Mouse (Mus musculus): ENCODE measurements around the gene Ccdc167. TPM values are rescaled to one million over a fixed set of nuclear protein-coding genes. Genes with fewer than 3 reads are reported as not detected.
"Not testable (repeated sequence)": the region's sequence is repeated elsewhere in the genome, so short reads cannot be mapped to it uniquely, and the experiment has no call there.

Ccdc167 gene
- total RNA-seq, 4 experiments from 2014 or later: 12.4 to 14.9 (median 14.1) TPM

GRCm38 (mm10) chr17:29719628-29720575 lies 3.1 kb upstream of the Ccdc167 start:
- no peak for DNase-seq (ENCODE audit: low spot score)

GRCm38 (mm10) chr17:29718660-29719059 lies 1.8 kb upstream of the Ccdc167 start:
- DNase-seq (ENCODE audit: low spot score): no peak

DNA sequence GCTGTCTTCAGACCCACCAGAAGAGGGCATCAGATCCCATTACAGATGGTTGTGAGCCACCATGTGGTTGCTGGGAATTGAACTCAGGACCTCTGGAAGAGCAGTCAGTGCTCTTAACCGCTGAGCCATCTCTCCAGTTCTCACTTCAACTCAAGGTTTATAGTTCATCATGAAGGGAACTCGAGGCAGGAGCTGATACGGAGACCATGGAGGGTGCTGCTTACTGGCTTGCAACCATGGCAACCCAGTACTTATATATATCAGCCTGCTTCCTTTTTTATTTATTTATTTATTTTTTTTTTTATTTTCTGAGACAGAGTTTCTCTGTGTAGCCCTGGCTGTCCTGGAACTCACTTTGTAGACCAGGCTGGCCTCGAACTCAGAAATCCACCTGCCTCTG lies 3.1 kb downstream of the Ccdc167 start:
- DNase-seq (ENCODE audit: low spot score): not testable (repeated sequence)

DNA sequence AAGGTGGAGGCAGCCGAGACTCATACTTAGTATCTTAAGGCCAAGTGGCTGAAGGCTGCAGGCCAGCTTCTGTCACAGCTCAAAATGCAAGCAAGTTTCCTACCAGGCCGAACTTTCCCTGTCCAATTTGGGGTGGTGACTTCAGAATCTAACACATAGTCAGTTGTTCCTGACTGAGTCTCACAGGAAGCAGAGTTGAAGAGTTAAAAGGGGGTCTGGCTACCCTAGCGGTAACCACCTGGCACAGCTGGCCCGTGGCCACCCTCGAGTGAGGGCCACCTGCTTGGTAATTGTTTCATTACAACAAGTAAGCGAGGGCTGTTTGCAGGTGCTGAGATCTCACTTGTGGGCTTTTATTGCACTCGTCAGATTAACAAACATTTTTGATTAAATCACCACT lies 4.3 kb downstream of the Ccdc167 start:
- DNase-seq (ENCODE audit: low spot score): no peak

DNA sequence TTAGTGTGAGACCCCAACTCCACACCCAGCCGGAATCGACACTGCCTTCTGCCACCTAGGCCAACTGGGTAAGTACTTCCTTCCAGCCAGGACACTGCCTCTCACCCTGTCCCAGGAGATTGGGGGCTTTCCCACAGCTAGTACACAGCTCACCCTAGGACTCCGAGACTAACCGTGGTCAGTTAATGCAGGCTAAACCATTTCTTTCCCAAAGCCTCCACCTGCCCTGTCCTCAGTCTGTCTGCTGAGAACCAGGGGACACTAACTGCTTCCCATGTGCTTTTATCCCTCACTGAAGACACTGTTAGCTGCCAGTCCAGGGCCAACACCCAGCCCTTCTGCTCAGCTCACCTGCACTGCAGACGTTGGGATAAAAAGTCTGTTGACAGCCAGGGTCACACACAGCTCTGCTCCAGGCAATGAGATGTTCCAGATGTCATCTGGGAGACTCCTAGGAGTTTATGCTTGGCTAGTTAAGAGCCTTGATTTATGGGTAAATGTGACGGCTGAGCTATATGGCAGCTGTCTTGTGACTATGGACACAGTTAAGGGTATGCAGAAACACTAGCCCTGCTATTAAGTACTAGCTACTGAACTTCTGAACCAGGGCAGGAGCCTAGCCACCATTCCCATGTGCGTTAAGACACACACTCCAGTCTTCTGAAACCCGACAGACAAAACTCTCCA lies 5.0 kb downstream of the Ccdc167 start:
- no peak for DNase-seq (ENCODE audit: low spot score)

DNA sequence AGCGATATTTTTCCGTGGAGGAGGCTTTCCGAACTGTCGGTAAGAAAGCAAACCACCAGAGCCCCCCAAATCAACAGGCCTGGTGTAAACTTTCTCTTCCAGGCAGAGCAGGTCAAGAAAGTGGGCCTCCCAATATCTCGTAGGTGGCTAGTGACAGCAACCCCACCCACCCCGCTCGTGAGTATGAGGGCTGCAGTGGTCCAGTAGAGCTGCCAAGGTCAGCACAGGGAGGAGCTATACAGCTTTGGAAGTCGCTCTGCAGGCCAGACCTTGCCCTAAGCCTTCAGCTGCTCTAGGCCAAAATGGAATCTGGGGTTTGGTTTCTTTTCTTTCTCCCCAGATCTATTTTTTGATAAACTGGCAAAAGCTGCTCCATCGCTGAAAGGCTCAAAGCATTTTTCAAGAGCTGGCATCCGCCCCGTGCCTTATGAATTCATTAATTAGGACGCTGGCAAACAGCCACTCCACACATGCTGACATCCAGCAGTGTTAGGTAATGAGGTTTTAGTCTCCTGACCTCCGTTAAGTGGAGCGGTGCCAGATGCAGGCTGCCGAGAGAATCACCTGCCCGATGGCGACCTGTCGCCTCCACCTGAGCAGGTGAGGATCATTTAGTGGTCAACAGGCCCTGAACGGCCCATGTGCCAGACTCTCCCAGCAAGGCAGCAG lies 5.6 kb downstream of the Ccdc167 start:
- DNase-seq (ENCODE audit: low spot score): no peak

GRCm38 (mm10) chr17:29710562-29711044 lies 6.2 kb downstream of the Ccdc167 start:
- DNase-seq (ENCODE audit: low spot score): no peak

GRCm38 (mm10) chr17:29708783-29709182 lies 8.1 kb downstream of the Ccdc167 start:
- no peak for DNase-seq (ENCODE audit: low spot score)

DNA sequence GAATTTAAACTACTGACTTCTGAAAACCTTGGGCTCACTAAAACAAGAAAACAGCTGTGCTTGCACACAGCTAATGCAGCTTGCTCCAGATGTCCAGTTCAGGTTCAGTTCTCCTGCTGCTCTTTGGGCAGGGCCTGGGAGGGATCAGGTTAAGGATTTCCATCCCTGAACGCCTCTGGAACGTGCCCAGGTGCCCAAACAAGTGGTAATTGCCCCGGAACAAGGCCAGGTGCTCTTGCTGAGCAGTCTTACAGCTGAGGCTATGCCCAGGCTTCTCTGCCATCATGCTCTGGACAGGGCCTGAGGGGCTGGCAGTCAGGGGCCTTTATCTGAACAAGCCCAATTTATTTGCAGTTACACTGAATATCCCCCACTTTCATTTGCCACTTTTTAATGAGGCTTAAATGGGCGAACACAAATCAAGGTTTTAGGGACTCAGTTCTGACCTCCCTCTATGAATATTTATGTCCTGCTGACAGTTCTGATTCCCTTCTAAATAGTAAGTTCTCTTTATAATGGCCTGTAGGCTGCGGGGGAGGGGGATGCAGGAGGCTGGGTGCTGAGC lies 9.8 kb downstream of the Ccdc167 start:
- DNase-seq (ENCODE audit: low spot score): no peak

DNA sequence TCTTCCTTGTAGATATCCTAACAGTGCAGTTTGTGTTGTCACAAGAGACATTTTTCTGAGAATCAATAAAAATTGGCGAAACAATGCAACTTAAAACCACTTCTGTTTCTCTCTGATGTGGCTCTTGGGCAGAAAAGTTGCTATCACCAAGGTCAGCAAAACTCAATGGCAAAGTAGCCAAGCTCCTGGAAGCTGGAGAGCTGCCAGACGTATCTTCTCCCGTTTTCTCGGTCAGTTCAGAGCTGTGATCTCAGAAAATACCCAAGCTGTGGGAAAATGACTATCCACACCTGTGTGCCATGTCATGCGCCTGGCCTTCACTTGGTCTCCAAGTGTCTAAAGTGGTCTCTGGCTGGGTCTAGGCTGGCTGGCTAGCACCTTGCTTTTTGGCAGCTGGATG lies 11.0 kb downstream of the Ccdc167 start:
- no peak for DNase-seq (ENCODE audit: low spot score)

GRCm38 (mm10) chr17:29704781-29705180 lies 12.1 kb downstream of the Ccdc167 start:
- no peak for DNase-seq (ENCODE audit: low spot score)

GRCm38 (mm10) chr17:29702938-29703710 lies 13.7 kb downstream of the Ccdc167 start:
- no peak for DNase-seq (ENCODE audit: low spot score)

DNA sequence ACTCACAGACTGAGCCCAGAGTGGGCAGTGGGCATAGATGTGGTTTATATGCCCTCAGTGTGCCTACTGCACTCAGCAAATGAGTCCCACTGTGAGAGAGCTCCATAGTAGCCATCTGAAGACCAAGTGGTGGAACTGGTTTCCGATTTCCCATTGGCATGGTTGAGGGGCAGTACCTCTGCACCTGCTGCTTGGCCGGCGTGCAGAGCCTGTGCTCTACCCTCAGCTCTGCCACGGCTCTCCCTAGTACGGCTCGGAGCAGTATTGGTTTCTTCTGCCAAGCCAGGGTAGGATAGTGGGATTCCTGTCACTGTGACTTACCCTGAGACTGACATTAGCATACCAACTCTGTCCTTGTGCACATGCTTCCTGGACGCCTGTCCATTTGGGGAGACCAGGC lies 16.3 kb downstream of the Ccdc167 start:
- no peak for DNase-seq (ENCODE audit: low spot score)

GRCm38 (mm10) chr17:29698421-29698820 lies 18.4 kb downstream of the Ccdc167 start:
- DNase-seq (ENCODE audit: low spot score): no peak

DNA sequence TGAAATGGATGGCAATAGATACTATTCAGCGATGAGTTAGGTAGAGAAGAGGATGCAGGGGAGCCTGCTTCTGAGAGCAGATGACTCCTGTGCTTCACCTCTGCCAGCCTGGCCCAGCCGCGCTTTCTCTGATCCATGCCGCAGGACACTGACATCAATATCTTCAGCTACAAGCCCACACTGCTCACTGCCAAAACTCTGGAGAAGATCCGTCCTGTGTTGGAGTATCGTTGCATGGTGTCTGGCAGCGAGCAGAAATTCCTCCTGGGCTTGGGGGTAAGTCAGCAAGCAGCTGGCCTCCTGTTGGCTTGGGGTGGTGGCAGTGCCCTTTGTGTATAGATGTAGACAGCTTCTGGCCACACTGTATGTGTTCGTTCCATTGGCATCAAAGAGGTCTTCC lies 19.9 kb downstream of the Ccdc167 start:
- no peak for DNase-seq (ENCODE audit: low spot score)

DNA sequence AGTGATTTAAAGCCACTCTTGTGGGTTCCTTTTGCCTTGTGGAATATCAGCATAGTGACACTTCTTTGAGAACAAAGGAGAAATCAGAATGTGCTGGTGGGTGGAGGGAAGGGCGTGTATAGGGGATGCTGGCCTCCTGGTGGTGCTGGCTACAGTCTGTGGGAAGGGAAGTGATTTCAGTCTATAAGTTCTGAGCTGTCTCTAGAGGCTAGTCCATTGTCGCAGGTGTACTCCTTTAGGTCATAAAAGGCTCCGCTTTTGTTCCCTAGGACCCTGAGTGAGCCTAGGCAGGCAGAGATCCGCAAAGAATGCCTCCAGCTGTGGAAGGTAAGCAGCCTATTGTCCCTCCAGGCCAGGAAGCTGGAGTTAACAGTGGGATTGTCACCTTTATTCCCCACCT lies 22.3 kb downstream of the Ccdc167 start:
- no peak for DNase-seq (ENCODE audit: low spot score)

GRCm38 (mm10) chr17:29693571-29693970 lies 23.3 kb downstream of the Ccdc167 start:
- no peak for DNase-seq (ENCODE audit: low spot score)

DNA sequence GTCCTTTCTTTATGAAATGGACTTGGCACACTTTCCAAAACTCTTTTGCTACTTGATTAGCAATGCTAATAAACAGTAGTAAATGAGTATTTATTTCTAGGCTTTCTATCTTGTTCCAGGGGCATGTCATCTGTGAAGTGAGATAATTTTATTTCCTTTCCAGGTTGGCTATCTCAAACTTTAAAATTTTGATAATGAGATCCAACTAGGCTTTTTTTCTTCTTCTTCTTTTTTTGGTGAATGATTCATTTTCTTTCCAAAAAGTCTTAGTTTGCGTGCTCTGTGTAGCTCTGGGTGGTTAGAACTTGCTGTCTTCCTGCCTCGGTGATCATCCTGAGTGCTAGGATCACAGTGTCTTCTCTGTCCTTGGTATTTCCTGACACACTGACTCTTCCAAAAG lies 24.0 kb downstream of the Ccdc167 start:
- no peak for DNase-seq (ENCODE audit: low spot score)

- no peak for DNase-seq (ENCODE audit: low spot score)
Measured at GRCm38 (mm10) chr17:29690257-29690656, 26.6 kb downstream of the Ccdc167 start.

- no peak for DNase-seq (ENCODE audit: low spot score)
Measured at GRCm38 (mm10) chr17:29688610-29689009, 28.2 kb downstream of the Ccdc167 start.

DNA sequence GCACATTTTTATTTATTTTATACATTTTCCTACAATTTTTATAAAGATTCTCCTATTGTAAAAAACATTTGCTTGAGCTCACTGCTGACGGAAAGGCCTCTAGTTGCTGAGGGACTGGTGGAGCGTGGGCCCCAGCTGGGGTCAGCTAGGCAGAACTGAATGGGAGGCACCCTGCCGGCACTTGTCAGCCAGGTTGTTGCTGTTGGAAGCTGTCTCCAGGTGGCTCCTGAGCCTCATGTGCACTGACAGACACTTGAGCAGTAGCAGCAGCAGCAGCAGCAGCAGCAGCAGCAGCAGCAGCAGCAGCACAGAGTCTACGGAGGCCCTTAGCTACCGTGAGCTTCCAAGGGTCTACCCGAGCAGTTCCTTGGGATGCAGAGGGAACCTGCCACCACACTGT lies 29.5 kb downstream of the Ccdc167 start:
- no peak for DNase-seq (ENCODE audit: low spot score)
